Mouse (Mus musculus): Measurements from ENCODE around the gene Tsku.

DNA sequence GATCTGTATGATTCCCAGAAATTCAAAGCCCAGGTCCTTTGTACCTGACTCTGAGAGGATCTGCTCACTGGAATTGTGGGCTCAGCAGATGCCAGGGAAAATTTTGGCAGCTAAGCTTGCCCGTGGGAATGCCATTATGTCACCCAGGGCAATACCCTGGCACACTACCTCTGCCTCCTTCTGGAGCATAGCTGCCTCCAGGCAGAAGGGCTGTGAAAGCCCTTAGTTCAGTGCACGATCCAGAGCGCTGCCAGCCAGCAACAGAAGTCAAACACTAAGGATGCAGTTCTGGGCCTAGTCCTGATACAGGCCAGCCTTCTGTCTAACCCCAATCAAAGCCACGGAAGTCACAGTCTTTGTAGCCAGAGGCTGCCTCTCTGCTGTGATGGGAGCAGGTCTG is 42.9 kb upstream of the Tsku start:
- TF ChIP-seq GATA1 (IDR thresholded peaks at IDR 0.05; ENCODE audit: borderline replicate concordance, low read length), result no peak
- no peak for TF ChIP-seq FLI1 (IDR thresholded peaks at IDR 0.05; ENCODE audit: low read length)

Data from megakaryocyte, embryonic 14.5 days (primary cell).